Mouse (Mus musculus) lung, postnatal 36 days (tissue): ENCODE data around the gene Dennd5b.
"Not testable (repeated sequence)": the region's sequence is repeated elsewhere in the genome, so short reads cannot be mapped to it uniquely, and the experiment has no call there.

Experiments
- DNase-seq: peaks from one replicate; pipeline ENCODE4 v3.0.0; 2022; ENCODE audit warnings: mixed read lengths

The Dennd5b gene

DNA sequence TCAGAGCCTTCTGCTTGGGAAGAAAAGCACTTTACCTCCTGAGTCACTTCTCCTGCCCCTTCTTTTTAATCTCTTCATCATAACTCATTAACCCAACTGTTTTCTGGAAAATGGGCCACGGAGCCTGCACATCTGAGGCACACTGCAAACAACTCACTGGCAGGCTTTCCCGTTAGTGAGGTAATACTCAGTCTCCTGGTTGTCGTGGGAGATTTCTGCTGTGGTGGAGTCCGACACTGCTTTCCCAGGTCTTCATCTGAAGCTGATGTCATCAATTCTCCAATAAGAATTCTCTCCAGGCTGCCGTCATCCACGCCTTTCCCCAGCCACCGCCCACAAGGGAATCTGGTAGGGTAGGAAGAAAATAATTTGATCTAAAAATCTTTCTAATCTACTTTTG is 96.5 kb downstream of the Dennd5b start:
- DNase-seq = no peak

GRCm38 (mm10) chr6:148994327-148994999 is 107.0 kb downstream of the Dennd5b start:
- no peak for DNase-seq

- DNase-seq = peak; percentile 70
Observed at GRCm38 (mm10) chr6:148993117-148994077, 108.1 kb downstream of the Dennd5b start.

GRCm38 (mm10) chr6:148992373-148993116 is 108.9 kb downstream of the Dennd5b start:
- no peak for DNase-seq

DNA sequence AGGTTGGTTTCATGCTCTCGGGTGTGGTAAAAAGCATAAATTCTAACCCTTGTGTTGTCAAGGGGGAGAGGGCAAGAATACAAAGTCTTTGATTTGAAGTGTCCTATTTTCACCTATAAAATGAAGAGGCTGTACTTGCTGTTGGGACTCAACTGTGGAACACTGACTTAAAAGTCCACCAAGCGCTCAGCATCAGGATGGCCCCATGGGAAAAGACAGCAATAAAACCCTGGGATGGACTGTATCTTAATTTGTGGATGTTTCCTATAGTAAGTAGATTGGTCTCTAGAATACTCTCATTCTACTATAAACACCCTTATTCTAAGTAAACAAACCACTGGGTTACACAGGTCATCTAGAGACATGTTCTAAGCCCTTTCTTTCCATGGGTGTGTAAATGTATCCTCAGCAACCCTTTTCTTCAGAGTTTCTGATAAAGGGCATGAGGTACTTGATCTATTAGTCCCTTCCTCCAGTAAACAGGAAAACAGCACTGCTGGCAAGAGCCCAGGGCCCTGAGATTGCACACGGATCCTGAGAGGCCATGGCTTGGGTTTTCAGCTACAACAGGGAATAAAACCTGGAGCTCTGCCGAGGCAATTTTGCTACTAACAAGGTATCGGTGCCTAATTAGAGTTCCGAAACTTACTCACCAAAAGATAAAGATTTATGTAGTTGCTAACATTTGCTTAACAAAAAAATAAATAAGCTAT is 109.7 kb downstream of the Dennd5b start:
- no peak for DNase-seq

- not testable (repeated sequence) for DNase-seq
Observed at GRCm38 (mm10) chr6:148989792-148990491, 111.5 kb downstream of the Dennd5b start.

- no peak for DNase-seq
Observed at GRCm38 (mm10) chr6:148986003-148986402, 115.5 kb downstream of the Dennd5b start.

- no peak for DNase-seq
Observed at GRCm38 (mm10) chr6:148980495-148980894, 121.0 kb downstream of the Dennd5b start.

DNA sequence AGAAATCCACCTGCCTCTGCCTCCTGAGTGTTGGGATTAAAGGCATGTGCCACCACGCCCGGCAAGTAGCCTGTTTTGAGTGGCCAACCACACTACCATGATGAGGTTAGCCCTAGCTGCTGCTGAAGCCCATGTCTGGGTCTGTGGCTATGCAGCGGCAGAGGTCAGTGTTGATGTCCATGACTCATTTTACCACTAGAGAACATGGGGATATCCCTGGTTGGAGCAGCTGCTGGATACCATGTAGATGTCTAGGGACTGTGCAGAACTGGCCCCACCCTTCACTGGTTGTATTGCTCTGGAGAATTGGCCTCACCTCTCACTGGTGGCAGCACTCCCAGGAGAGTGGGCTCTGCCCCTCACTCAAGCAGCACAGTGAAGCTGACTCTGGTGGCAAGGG is 126.4 kb downstream of the Dennd5b start:
- DNase-seq = no peak

- no peak for DNase-seq
Observed at GRCm38 (mm10) chr6:148972891-148973290, 128.6 kb downstream of the Dennd5b start.

DNA sequence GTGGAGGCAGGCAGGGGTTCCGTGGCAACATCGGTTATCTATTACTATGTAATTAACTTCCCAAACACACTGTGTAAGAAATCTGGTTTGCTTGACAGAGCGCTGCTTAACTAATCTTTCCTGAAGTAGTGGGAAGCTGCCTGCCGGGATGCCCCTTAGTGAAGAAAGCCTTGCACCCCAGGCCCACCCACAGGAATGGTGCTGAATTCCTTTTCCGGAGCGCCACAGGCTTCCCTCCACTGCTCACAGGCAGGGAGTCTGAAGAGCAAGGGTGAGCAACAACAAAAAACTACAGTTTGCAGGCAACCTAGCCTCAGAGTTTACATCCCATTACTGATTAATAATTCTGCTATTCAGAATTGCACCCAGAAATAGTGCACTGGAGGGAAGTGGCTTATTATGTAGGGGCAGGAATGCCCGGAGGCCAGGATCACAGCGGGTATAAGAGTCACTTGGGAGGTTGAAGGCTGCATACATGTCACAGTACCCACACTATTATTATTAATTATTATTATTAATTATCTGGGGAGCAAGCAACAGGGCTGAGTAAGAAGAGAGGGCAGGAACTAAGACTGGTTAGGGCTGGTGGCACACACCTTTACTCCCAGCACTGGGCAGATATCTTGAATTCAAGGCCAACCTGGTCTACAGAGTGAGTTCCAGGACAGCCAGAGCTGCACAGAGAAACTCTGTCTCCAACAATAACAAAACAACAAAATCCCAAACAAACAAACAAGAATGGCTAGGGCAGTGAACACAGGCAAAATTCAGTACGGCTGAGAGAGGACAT is 129.2 kb downstream of the Dennd5b start:
- DNase-seq = no peak

DNA sequence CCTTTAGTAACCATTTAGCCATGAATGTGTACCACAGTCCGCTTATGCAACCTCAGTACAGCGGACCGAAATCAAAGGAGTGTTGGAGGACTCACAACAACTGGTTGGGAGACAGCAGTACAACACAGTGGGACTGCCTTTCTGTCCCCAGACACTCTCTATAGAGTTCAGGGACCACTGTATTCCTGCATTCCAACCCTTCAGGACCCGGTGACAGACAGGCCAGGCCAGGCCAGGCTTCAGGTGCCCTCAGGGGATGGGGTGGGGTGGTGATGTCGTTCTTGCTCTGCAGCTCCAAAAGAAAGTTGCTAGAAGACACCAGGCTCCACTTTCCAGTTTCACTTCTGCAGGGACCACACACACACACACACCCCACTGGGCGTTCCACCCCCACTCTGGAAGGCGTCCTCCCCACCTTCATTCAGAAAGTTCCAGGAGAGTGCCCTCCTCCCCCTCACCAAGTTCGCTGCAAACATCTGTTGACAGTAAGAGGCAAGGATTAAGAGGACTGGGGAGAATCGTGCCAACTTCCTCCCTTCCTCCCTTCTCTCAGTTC is 130.0 kb downstream of the Dennd5b start:
- DNase-seq = no peak

DNA sequence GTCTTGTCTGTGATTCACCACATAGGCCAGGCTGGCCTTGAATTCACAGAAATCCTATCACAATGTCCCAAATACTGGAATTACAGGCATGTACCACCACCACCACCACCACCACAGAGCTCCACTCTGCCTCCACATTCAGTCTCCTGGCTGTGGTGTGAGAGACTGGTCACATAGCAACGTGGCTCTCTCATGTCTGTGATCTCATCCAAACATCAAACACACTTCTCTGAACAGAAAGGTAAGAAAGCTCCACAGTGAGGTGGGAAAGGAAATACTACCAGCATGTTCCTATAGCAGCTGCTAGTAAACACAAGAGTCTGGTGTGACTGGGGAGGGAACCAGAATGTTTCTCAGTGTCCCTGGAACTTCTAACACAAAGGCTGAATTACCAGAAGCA is 140.2 kb downstream of the Dennd5b start:
- peak; percentile 11 for DNase-seq

GRCm38 (mm10) chr6:148959540-148960238 is 141.8 kb downstream of the Dennd5b start:
- DNase-seq = no peak

- peak; percentile 6 for DNase-seq
Observed at GRCm38 (mm10) chr6:148958712-148959111, 142.8 kb downstream of the Dennd5b start.

DNA sequence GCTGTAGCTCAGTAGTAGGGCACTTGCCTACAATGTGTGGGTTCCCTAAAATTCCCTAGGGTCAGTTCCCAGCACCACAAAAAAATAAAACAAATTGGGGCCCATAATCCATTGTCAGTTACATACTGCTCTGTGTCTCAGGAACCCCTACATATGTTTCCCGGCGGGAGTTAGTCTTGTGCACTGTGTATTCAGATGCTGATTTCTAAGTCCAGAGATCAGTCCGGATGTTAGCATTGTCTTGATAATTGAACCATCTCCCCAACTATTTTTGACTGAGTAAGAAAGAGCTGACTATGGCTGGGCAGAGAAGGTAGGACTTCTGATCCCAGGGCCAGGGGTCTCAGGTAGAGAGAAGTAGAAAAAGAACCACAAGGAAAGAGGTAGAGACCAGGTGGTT is 144.4 kb downstream of the Dennd5b start:
- DNase-seq = no peak

- no peak for DNase-seq
Observed at GRCm38 (mm10) chr6:148955641-148956420, 145.6 kb downstream of the Dennd5b start.

DNA sequence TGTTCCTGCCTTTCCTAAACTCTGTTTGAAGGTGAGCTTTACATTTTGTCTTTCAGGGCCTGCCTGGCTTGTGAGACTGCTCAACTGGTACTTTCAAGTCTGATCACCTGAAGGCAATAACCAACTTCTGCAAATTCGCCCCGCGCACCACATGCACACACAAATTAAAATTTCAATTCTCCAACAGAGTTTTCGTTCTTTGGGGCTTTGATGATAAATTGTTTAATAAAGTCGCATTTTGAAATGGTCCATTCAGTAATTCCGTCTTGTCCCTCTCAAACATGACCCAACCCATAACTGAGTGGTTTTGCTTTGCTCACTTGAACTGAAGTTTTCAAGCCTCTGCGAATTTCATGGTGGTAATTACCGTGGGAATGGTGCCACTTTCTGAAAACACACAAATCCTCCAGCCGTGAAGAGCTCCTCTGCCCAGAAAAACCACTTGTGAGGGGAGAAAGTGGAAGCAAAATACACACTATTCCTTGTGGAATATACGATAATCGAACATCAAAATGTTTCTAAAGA is 154.5 kb downstream of the Dennd5b start:
- peak; percentile 15 for DNase-seq

DNA sequence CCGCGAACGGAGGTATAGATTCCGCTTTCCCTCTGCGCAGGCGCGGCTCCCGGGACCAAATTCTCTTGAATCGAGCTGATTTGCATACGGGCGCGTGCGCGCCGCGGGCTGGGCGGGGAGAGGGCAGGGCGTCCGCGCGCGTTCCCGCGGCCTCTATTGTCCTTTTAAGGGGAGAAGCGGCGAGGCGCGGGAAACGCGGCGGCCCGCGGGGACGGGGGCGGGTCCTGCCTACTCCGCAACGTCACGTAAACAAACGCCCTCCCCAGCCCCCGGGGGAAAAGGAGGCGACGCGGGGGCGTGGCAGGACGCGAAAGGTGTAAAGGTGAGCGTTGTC is 155.1 kb downstream of the Dennd5b start, which contains the start of gene Sinhcaf:
Gene Sinhcaf (minus strand): TSS at position 59 of the 334 bp plus-strand sequence.
- DNase-seq = peak; percentile 99
